Mouse (Mus musculus): ENCODE measurements around the gene Pwwp2a. TPM values are rescaled to one million over a fixed set of nuclear protein-coding genes. Genes with fewer than 3 reads are reported as not detected.

Gene Pwwp2a
- polyA plus RNA-seq, 1 experiment = 35.0 TPM

GRCm38 (mm10) chr11:43747233-43748226, 65.7 kb downstream of the Pwwp2a start, which contains the start of gene Ttc1:
Gene Ttc1, minus strand, starts transcription at chr11:43748008.
- H3K27me3 ChIP-seq (ENCODE audit: control insufficient read depth, insufficient read depth, low read length) = no peaks in the 10 kb centered on the region
- H3K4me3 ChIP-seq (ENCODE audit: control insufficient read depth, insufficient read depth, low read length) = peak within 1 kb of the TSS; percentile 63
- 2% methylated on average over 47 of the region's 47 CpGs for WGBS
- H3K36me3 ChIP-seq (ENCODE audit: control insufficient read depth, insufficient read depth, low read length) = peaks cover 18% of the 10 kb centered on the region
- H3K27ac ChIP-seq (ENCODE audit: control insufficient read depth, insufficient read depth, low read length) = no peak within 1 kb of the TSS
- peaks cover 3% of the 10 kb centered on the region; the same call in 1 of the 2 replicates for H3K4me1 ChIP-seq (replicated peaks; ENCODE audit: control insufficient read depth, insufficient read depth, low read length)
- peak; percentile 77 for TF ChIP-seq POLR2A (IDR thresholded peaks at IDR 0.05; ENCODE audit: control insufficient read depth, extremely low read depth, insufficient read depth, low read length, poor library complexity)
- no peak for TF ChIP-seq CTCF (IDR thresholded peaks at IDR 0.05; ENCODE audit: borderline replicate concordance, control insufficient read depth, extremely low read depth, insufficient read depth, low read length, poor library complexity)
- peak; percentile 96 for DNase-seq

- WGBS = 82% methylated on average over 2 of the region's 2 CpGs
- no peak for TF ChIP-seq POLR2A (IDR thresholded peaks at IDR 0.05; ENCODE audit: control insufficient read depth, extremely low read depth, insufficient read depth, low read length, poor library complexity)
- no peak for TF ChIP-seq CTCF (IDR thresholded peaks at IDR 0.05; ENCODE audit: borderline replicate concordance, control insufficient read depth, extremely low read depth, insufficient read depth, low read length, poor library complexity)
- no peak for DNase-seq
- no peaks in the 10 kb centered on the region for H3K27me3 ChIP-seq (ENCODE audit: control insufficient read depth, insufficient read depth, low read length)
- H3K36me3 ChIP-seq (ENCODE audit: control insufficient read depth, insufficient read depth, low read length) = no peaks in the 10 kb centered on the region
- no peak overlapping the region for H3K4me3 ChIP-seq (ENCODE audit: control insufficient read depth, insufficient read depth, low read length)
- H3K27ac ChIP-seq (ENCODE audit: control insufficient read depth, insufficient read depth, low read length) = no peak overlapping the region
- peaks cover 3% of the 10 kb centered on the region; the same call in 1 of the 2 replicates for H3K4me1 ChIP-seq (replicated peaks; ENCODE audit: control insufficient read depth, insufficient read depth, low read length)
These were observed 69.7 kb downstream of the Pwwp2a start for GRCm38 (mm10) chr11:43751542-43751941.

- H3K27ac ChIP-seq (ENCODE audit: control insufficient read depth, insufficient read depth, low read length) = no peak overlapping the region
- no peaks in the 10 kb centered on the region for H3K36me3 ChIP-seq (ENCODE audit: control insufficient read depth, insufficient read depth, low read length)
- no peaks in the 10 kb centered on the region for H3K27me3 ChIP-seq (ENCODE audit: control insufficient read depth, insufficient read depth, low read length)
- H3K4me3 ChIP-seq (ENCODE audit: control insufficient read depth, insufficient read depth, low read length) = no peak overlapping the region
- TF ChIP-seq CTCF (IDR thresholded peaks at IDR 0.05; ENCODE audit: borderline replicate concordance, control insufficient read depth, extremely low read depth, insufficient read depth, low read length, poor library complexity) = no peak
- TF ChIP-seq POLR2A (IDR thresholded peaks at IDR 0.05; ENCODE audit: control insufficient read depth, extremely low read depth, insufficient read depth, low read length, poor library complexity) = no peak
- no peaks in the 10 kb centered on the region for H3K4me1 ChIP-seq (replicated peaks; ENCODE audit: control insufficient read depth, insufficient read depth, low read length)
- DNase-seq = no peak
- 58% methylated on average over 1 of the region's 1 CpGs for whole genome bisulfite sequencing
These were observed 72.8 kb downstream of the Pwwp2a start for GRCm38 (mm10) chr11:43754568-43754967.

GRCm38 (mm10) chr11:43755411-43755810, 73.6 kb downstream of the Pwwp2a start:
- TF ChIP-seq CTCF (IDR thresholded peaks at IDR 0.05; ENCODE audit: borderline replicate concordance, control insufficient read depth, extremely low read depth, insufficient read depth, low read length, poor library complexity) = no peak
- no peak for TF ChIP-seq POLR2A (IDR thresholded peaks at IDR 0.05; ENCODE audit: control insufficient read depth, extremely low read depth, insufficient read depth, low read length, poor library complexity)
- H3K4me3 ChIP-seq (ENCODE audit: control insufficient read depth, insufficient read depth, low read length) = no peak overlapping the region
- no peaks in the 10 kb centered on the region for H3K27me3 ChIP-seq (ENCODE audit: control insufficient read depth, insufficient read depth, low read length)
- no peaks in the 10 kb centered on the region for H3K36me3 ChIP-seq (ENCODE audit: control insufficient read depth, insufficient read depth, low read length)
- no peaks in the 10 kb centered on the region for H3K4me1 ChIP-seq (replicated peaks; ENCODE audit: control insufficient read depth, insufficient read depth, low read length)
- 68% methylated on average over 5 of the region's 5 CpGs for WGBS
- no peak overlapping the region for H3K27ac ChIP-seq (ENCODE audit: control insufficient read depth, insufficient read depth, low read length)
- DNase-seq = no peak

GRCm38 (mm10) chr11:43758436-43758835, 76.6 kb downstream of the Pwwp2a start:
- 71% methylated on average over 2 of the region's 2 CpGs for WGBS
- Histone ChIP-seq H3K27me3 (ENCODE audit: control insufficient read depth, insufficient read depth, low read length) (no peaks in the 10 kb centered on the region), H3K4me3 (ENCODE audit: control insufficient read depth, insufficient read depth, low read length) (no peak overlapping the region), H3K4me1 (replicated peaks; ENCODE audit: control insufficient read depth, insufficient read depth, low read length) (no peaks in the 10 kb centered on the region), H3K27ac (ENCODE audit: control insufficient read depth, insufficient read depth, low read length) (no peak overlapping the region), H3K36me3 (ENCODE audit: control insufficient read depth, insufficient read depth, low read length) (no peaks in the 10 kb centered on the region)
- no peak for TF ChIP-seq CTCF (IDR thresholded peaks at IDR 0.05; ENCODE audit: borderline replicate concordance, control insufficient read depth, extremely low read depth, insufficient read depth, low read length, poor library complexity)
- no peak for TF ChIP-seq POLR2A (IDR thresholded peaks at IDR 0.05; ENCODE audit: control insufficient read depth, extremely low read depth, insufficient read depth, low read length, poor library complexity)
- no peak for DNase-seq

- 0 out of 2 replicates have a peak, but pooled peaks cover 4% of the 10 kb centered on the region for H3K4me1 ChIP-seq (replicated peaks; ENCODE audit: control insufficient read depth, insufficient read depth, low read length)
- no peak overlapping the region for H3K27ac ChIP-seq (ENCODE audit: control insufficient read depth, insufficient read depth, low read length)
- H3K27me3 ChIP-seq (ENCODE audit: control insufficient read depth, insufficient read depth, low read length) = no peaks in the 10 kb centered on the region
- under 1% methylated on average over 37 of the region's 37 CpGs for WGBS
- TF ChIP-seq POLR2A (IDR thresholded peaks at IDR 0.05; ENCODE audit: control insufficient read depth, extremely low read depth, insufficient read depth, low read length, poor library complexity) = no peak
- peak; percentile 79; the same call in 1 of the 2 replicates for TF ChIP-seq CTCF (IDR thresholded peaks at IDR 0.05; ENCODE audit: borderline replicate concordance, control insufficient read depth, extremely low read depth, insufficient read depth, low read length, poor library complexity)
- peak overlapping the region; percentile 48 for H3K4me3 ChIP-seq (ENCODE audit: control insufficient read depth, insufficient read depth, low read length)
- no peaks in the 10 kb centered on the region for H3K36me3 ChIP-seq (ENCODE audit: control insufficient read depth, insufficient read depth, low read length)
- DNase-seq = peak; percentile 81
These were observed 85.3 kb downstream of the Pwwp2a start for GRCm38 (mm10) chr11:43766922-43767648.

All from thymus, adult 2 months (tissue).